Mouse (Mus musculus): ENCODE data around the gene Mvb12a.
"Not testable (repeated sequence)": the region's sequence is repeated elsewhere in the genome, so short reads cannot be mapped to it uniquely, and the experiment has no call there.

Mvb12a gene

GRCm38 (mm10) chr8:71542632-71543343, at the start of gene Mvb12a:
TSS of gene Mvb12a (plus strand) at chr8:71542922.
- in situ Hi-C loops (cut with MseI, MboI): no loop called here

GRCm38 (mm10) chr8:71495039-71495438, 47.7 kb upstream of the Mvb12a start:
- in situ Hi-C loops (cut with MseI, MboI): no loop called here

DNA sequence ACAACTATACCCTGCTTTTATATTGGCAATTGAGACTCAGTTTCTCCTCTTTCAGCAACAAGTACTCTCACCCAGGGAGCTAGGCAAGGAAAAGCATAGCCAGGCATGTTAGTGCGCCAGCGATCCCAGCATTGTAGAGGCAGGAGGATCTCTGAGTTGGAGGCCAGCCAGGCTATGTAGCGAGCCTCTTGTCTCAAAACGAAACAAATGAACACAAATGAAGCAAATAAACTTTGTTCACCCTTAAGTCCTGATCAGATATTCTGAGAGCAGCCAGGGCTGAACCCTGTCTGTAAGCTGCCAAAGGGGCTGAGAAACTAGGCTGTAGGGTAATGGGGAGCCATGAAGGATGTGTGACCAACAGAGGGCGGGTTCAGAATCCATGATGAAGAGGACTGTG, 46.9 kb upstream of the Mvb12a start:
- in situ Hi-C loops (cut with MseI, MboI): no loop called here

DNA sequence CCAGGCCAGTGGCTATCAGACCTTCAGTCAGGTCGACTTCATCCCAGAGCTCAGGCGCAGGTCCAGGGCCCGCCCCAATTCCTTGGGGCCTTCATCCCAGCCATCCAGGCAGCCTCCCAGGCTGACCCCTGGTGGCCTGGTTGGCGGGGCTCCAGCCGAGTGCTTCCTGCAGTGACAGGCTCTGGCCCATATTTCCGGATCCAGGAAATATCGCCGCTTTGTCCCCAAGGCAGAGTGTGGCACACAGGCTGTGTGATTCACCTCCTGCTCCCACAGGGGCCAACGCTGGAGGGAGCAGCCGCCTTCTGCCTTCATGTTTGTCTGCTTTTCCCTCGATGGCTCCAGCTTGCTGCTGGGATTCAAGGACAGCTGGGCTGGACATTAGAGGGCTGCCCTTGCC, 46.2 kb upstream of the Mvb12a start:
- in situ Hi-C loops (cut with MseI, MboI): no loop called here

DNA sequence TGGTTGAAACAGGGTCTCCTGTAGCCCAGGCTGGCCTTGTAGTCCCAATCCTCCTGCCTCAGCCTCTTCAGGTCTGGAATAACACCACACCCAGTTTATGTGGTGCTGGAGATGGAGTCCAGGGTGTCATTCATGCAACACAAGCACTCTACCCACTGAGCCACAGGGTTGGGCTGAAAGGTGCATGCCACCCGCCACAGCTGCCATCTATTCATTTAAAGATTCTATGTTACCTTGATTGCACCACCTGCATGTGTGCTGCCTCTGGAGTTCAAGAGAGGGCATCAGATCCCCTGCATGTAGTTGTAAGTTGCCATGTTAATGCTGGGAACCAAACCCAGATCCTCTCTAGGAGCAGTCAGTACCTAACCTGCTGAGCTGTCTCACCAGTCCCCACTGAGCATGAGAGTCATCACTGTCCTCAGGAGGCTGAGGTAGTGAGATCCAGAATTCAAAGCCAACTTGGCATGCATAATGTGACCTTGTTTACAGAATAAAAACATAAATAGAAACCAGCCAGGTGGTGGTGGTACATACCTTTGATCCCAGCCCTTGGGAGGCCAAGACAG, 45.6 kb upstream of the Mvb12a start:
- in situ Hi-C loops (cut with MseI, MboI): no loop called here

DNA sequence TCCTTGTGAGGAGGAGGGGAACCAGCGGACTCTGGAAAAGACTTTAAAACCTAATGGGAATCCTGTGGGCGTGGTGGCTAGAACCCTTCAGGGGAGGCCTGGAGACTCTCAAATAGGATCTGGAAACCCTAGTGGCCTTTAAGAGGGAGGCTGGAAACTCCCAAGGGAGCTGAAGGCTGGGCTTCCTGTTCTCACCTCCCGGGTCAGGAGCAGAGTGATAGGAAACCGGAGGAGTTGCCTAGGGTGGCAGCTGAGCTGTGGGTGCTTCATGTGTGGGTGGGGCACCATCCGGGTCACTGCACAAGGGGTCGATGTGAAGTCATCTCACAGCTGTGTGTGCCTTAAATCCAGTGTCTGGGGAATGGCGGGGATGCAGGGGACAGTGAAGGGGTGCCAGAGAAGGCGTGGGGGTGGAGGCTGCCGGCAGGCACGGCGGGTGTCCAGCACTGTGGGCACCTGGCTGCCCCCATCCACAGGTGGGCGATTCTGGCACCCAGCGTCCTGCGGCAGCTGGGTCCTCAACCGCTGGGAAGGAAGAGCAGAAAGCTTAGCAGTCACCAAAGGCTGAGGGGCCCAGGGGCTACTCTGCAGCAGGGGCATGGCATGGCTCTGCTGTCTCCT, 44.7 kb upstream of the Mvb12a start:
- in situ Hi-C loops (cut with MseI, MboI): no loop called here

GRCm38 (mm10) chr8:71498816-71499690, 43.7 kb upstream of the Mvb12a start:
- in situ Hi-C loops (cut with MseI, MboI): no loop called here

GRCm38 (mm10) chr8:71504349-71504748, 38.4 kb upstream of the Mvb12a start:
- in situ Hi-C loops (cut with MseI, MboI): no loop called here

- in situ Hi-C loops (cut with MseI, MboI): no loop called here
Observed at GRCm38 (mm10) chr8:71505326-71505725, 37.4 kb upstream of the Mvb12a start.

- in situ Hi-C loops (cut with MseI, MboI): no loop called here
Observed at GRCm38 (mm10) chr8:71505979-71506378, 36.7 kb upstream of the Mvb12a start.

DNA sequence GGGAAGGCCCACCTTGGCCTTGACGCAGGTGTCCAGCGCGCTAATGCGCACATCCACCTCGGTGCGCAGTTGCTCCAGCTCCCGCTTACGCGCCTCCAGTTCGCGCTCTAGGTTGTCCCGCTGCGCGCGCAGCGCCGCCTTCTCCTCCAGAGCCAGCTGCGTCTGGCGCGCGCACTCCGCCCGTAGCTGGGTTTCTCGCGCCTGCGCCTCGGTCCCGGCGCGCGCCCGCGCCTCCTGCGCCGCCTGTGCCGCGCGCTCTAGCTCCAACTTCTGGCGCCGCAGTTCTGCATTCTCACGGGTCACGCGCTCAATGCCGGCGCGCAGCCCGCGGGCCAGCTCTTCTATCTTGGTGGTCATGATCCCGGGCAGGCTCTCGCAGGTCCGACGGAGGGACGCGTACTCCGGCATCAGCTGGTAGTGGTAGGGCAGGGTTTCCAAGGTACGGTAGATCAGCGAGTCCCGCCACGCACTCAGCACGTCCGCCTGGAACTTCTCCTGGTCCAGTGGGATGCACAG, 35.1 kb upstream of the Mvb12a start:
- in situ Hi-C loops (cut with MseI, MboI): no loop called here

GRCm38 (mm10) chr8:71509316-71509715, 33.4 kb upstream of the Mvb12a start:
- in situ Hi-C loops (cut with MseI, MboI): no loop called here

DNA sequence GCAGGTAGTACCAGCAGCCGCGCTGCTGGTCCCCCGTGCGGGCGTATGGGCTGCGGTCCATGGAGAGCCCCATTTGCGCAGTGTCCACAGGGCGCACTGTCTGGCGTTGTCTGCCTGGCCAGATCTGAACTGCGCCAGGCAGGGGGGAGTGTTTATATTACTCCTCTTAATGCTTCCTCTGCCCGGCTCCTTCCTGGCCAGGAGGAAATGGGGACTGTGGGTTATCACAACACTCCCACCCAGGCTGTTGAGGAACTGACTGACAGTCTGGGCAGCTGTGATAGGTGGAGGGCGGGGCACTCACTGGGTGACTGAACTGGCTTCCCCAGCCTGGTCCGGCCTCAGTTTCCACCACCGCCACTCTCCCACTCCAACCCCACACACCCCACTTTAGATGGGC, 31.1 kb upstream of the Mvb12a start, which contains the start of gene Plvap:
TSS of gene Plvap (minus strand) at position 109 of the 400 bp plus-strand sequence.
- in situ Hi-C loops (cut with MseI, MboI): no loop called here

DNA sequence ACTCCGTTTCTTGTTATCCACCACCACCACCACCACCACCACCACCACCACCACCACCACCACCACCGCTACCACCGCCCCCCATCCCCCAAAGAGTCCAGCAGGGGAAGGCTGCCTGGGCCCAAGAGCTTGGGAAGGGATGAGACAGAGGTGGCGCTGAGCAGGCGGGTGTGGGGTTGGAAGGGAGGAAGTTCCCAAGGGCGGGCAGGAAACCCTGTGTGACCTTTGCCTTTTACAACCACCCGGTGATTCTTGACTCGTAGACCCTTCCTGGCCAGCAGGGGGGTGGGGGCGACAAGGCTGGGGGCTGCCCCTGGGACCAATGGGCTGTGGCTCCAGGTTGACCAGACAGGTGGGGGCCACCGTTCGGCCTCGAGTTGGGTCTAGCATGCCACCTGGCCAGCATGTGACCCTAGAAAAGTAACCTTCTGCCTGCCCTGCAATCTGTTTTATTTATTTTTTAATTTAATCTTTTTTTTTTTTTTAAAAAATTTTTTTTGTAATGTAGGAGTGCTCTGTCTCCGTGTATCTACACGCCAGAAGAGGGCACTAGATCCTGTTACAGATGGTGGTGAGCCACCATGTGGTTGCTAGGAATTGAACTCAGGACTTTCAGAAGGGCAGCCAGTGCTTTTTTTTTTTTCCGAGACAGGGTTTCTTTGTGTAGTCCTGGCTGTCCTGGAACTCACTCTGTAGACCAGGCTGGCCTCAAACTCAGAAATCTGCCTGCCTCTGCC, 29.5 kb upstream of the Mvb12a start:
- in situ Hi-C loops (cut with MseI, MboI): no loop called here

DNA sequence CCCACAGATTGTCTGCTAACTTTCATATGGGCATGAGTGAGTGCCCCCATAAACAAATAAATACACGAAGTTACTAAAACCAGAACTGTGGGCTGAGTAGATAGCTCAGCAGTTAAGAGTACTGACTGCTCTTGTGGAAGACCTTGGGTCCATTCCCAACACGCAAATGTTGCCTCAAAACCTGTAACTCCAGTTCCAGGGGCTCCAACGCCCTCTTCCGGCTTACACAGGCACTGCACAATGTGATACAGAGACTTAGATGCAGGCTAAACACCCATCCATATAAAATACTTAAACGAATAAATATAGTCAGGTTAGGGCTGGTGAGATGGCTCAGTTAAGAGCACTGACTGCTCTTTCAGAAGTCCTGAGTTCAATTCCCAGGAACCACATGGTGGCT, 27.7 kb upstream of the Mvb12a start:
- in situ Hi-C loops (cut with MseI, MboI): no loop called here

- in situ Hi-C loops (cut with MseI, MboI): no loop called here
Observed at GRCm38 (mm10) chr8:71516786-71517185, 25.9 kb upstream of the Mvb12a start.

DNA sequence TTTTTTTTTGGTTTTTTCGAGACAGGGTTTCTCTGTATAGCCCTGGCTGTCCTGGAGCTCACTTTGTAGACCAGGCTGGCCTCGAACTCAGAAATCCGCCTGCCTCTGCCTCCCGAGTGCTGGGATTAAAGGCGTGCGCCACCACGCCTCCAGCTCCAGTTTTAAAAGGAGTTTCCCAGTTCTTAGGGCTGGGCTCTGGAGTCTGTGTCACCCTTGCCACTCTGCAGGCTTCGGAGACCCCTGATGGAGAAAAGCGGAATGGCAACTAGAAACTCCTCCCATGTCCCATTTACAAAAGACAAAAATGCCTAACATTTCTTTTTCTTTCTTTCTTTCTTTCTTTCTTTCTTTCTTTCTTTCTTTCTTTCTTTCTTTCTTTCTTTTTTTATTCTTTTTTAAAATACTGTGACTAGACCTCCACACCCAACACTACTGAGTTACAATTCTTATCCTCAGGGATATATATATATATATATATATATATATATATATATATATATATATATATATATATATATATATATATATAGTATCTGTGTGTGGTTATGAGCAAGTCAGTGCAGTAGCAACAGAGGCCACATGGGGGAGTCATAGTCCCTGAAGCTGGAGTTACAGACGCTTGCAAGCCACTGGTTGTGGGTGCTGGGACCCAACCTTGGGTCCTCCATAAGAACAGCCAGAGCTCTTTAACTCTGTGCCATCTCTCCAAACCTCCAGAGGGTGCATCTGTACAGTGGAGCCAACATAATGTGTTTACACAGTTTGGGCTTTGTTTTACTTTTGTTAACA, 23.5 kb upstream of the Mvb12a start:
- in situ Hi-C loops (cut with MseI, MboI): not testable (repeated sequence)

DNA sequence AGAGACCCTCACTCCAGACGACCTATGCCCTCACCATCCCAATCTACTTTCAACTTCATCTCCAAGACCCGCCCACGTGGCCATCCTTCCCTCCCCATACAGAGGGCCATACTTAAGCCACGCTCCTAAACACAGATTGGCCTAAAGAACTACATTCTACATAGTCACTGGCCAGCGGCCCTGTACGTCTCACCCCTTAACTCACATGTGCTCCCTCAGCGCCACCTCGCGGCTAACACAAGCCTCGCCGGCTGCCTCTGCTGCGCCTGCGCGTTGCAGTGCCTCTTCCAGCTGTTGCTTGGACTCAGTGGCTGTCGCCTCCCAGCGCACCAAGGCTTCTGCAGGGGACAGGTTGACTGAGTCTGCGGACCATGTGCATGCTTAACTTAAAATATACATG, 21.1 kb upstream of the Mvb12a start:
- in situ Hi-C loops (cut with MseI, MboI): no loop called here

- in situ Hi-C loops (cut with MseI, MboI): no loop called here
Observed at GRCm38 (mm10) chr8:71525226-71526050, 17.3 kb upstream of the Mvb12a start, which contains the start of gene Ccdc194. TSS of gene Ccdc194 (minus strand) at chr8:71525711.

Data from mouse trophoblast stem cell (cell line).